11 mouse cellular contexts compared by ENCODE assay signal in the genomic region with DNA sequence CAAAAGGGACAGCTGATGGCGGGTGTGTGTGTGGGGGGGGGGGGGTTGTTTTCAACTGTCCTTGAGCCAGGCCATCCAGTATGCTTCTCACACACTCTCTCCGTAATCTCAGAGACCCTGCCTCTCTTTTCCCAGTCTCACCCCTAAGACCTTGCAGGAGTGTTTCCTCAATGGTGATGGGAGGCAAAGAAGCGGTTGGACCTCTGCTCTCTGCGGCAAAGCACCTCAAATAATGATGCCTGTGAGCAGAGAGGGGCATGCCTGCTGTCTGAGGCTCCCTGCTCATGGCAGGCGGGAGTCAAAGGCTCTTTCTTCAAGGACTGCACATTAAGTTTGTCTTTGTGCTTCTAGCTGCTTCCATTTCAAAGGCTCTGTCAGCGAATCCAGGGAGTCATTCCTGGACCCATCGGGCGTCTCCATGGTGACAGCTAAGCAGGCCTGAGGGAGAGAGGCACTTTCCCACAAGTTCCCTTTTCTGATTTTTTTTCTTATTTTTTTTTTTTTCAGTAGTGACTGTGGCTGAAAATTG. TPM values are rescaled to one million over a fixed set of nuclear protein-coding genes. Genes with fewer than 3 reads are reported as not detected.
DNase-seq lines count a peak whose midpoint lies in the region; ATAC-seq lines count a peak whose summit lies in the region.
"Had no signal": no experiment of that assay in that cellular context is flagged by ENCODE, and none has a peak within 500 bp of the region (broad histone marks: within the 10 kb centered on the region; RNA-seq: fewer than 3 reads in every experiment).

No protein-coding gene starts in this region.

- H3K9me3 ChIP-seq in hindbrain, embryonic 10.5 days, result peaks cover 7% of the 10 kb centered on the region; the same call in 1 of the 2 replicates
- H3K9me3 ChIP-seq in limb, embryonic 13.5 days, result no peaks in the 10 kb centered on the region
- H3K9me3 ChIP-seq: liver, embryonic 15.5 days had no signal

- ATAC-seq in limb, embryonic 13.5 days (ENCODE audit: low FRiP score, low read depth), result no peak

- DNase-seq in retina, postnatal 1 day, result peak; percentile 45
- DNase-seq in retina, embryonic 14.5 days (ENCODE audit: low spot score), result no peak
- peak; percentile 78 for DNase-seq in hindbrain, embryonic 10.5 days (ENCODE audit: low spot score)
- DNase-seq in right cerebral cortex, postnatal 4 days, result peak; percentile 54
- DNase-seq in cerebellum, postnatal 36 days, result no peak
- no peak for DNase-seq in thymus, postnatal 36 days
- no peak for DNase-seq in MN1 (ENCODE audit: low spot score)

- H3K4me3 ChIP-seq in hindbrain, embryonic 10.5 days, result peak overlapping the region; percentile 18; the same call in 1 of the 2 replicates
- no peak overlapping the region for H3K4me3 ChIP-seq in limb, embryonic 13.5 days
- H3K4me3 ChIP-seq: erythroblast, embryonic 14.5 days; liver, embryonic 15.5 days had no signal

- H3K36me3 ChIP-seq in hindbrain, embryonic 10.5 days, result no peaks in the 10 kb centered on the region
- no peaks in the 10 kb centered on the region for H3K36me3 ChIP-seq in limb, embryonic 13.5 days
- H3K36me3 ChIP-seq: G1E; liver, embryonic 15.5 days had no signal

- no peak overlapping the region for H3K9ac ChIP-seq in limb, embryonic 13.5 days
- H3K9ac ChIP-seq: liver, embryonic 15.5 days had no signal

- WGBS in hindbrain, embryonic 10.5 days, result 18% methylated on average over 8 of the region's 8 CpGs
- 54% methylated on average over 8 of the region's 8 CpGs for WGBS in limb, embryonic 13.5 days

- H3K27me3 ChIP-seq in hindbrain, embryonic 10.5 days (ENCODE audit: insufficient read depth, poor library complexity, severe bottlenecking), result no peaks in the 10 kb centered on the region
- no peaks in the 10 kb centered on the region for H3K27me3 ChIP-seq in limb, embryonic 13.5 days

- no peak overlapping the region for H3K4me2 ChIP-seq in limb, embryonic 13.5 days (replicated peaks)
- H3K4me2 ChIP-seq: liver, embryonic 15.5 days had no signal

- peak overlapping the region; percentile 87 for H3K27ac ChIP-seq in hindbrain, embryonic 10.5 days
- H3K27ac ChIP-seq in limb, embryonic 13.5 days, result peak overlapping the region; percentile 17; the same call in 1 of the 2 replicates
- H3K27ac ChIP-seq: liver, embryonic 15.5 days had no signal

- peaks cover 59% of the 10 kb centered on the region for H3K4me1 ChIP-seq in hindbrain, embryonic 10.5 days (replicated peaks)
- peaks cover 57% of the 10 kb centered on the region for H3K4me1 ChIP-seq in limb, embryonic 13.5 days

RNA-seq across cellular contexts. Expression of a gene that starts 31.1 kb away (rescaled TPM):
- 0.37 and 0.61 TPM in 2 replicates for polyA plus RNA-seq in hindbrain, embryonic 10.5 days (2016; fragmentation: Nextera tagmentation; extraction: Ambion mirVana)
- 1.5 and 1.8 TPM in 2 replicates for polyA plus RNA-seq in limb, embryonic 13.5 days (2015; fragmentation: Nextera tagmentation; extraction: Ambion mirVana)
- polyA plus RNA-seq: erythroblast, embryonic 14.5 days; G1E had no signal

RNA-seq across cellular contexts. Expression of a gene that starts 59.0 kb away (rescaled TPM):
- polyA plus RNA-seq in hindbrain, embryonic 10.5 days (2016; fragmentation: Nextera tagmentation; extraction: Ambion mirVana), result 1.1 and 2.9 TPM in 2 replicates
- polyA plus RNA-seq in limb, embryonic 13.5 days (2015; fragmentation: Nextera tagmentation; extraction: Ambion mirVana), result 0.10 and 0.38 TPM in 2 replicates
- polyA plus RNA-seq: erythroblast, embryonic 14.5 days; G1E; liver, embryonic 15.5 days had no signal

Comparison
In these comparisons a context has a peak if more than half of its experiments do, and no peak if none do; other contexts are left out.
1. DNase-seq: peak in retina, postnatal 1 day (single experiment), hindbrain, embryonic 10.5 days (single experiment) and right cerebral cortex, postnatal 4 days (single experiment); none in retina, embryonic 14.5 days (single experiment), cerebellum, postnatal 36 days (0 of 2), thymus, postnatal 36 days (0 of 2) and MN1 (single experiment).